Mouse (Mus musculus) heart, adult 2 months (tissue): ENCODE data around the gene Trip13.

Experiments used
- CTCF ChIP-seq: fragments of 200-600 bp; IDR thresholded peaks from 2 replicates; pipeline ENCODE4 v1.8.1; 2022; ENCODE audit warnings: antibody characterized with exemption, mild to moderate bottlenecking, moderate library complexity
- EP300 ChIP-seq: fragments of 200-500 bp; IDR thresholded peaks from 2 replicates; pipeline ENCODE4 v1.6.1; 2011; ENCODE audit warnings: low read depth, low read length, control low read depth; ENCODE audit not compliant: insufficient read depth
- POLR2A ChIP-seq: fragments of 200-500 bp; IDR thresholded peaks from 2 replicates; pipeline ENCODE4 v1.6.1; 2011; ENCODE audit warnings: mild to moderate bottlenecking, low read depth, low read length, control low read depth; ENCODE audit not compliant: insufficient read depth

GRCm38 (mm10) chr13:73932201-73932600 is 5.4 kb downstream of the Trip13 start:
- TF ChIP-seq CTCF (no peak), POLR2A (no peak), EP300 (no peak)
